Mouse (Mus musculus) midbrain, embryonic 10.5 days (tissue): ENCODE measurements around the gene Zfp235. TPM values are rescaled to one million over a fixed set of nuclear protein-coding genes. Genes with fewer than 3 reads are reported as not detected.

Experiments
- DNase-seq: peaks from one replicate; pipeline ENCODE4 v3.0.0-alpha.2; 2017; ENCODE audit warnings: low spot score
- H3K27ac ChIP-seq: fragments of 300-500 bp; sonication (generic); replicated peaks from 2 replicates; pipeline ENCODE4 v1.5.1; 2016; ENCODE audit warnings: mild to moderate bottlenecking
- H3K27me3 ChIP-seq: fragments of 300-500 bp; sonication (generic); 2 replicates; pipeline ENCODE4 v1.6.1; 2016; ENCODE audit warnings: low read depth, mild to moderate bottlenecking; ENCODE audit not compliant: poor library complexity, severe bottlenecking
- H3K36me3 ChIP-seq: fragments of 300-500 bp; sonication (generic); 2 replicates; pipeline ENCODE4 v1.6.1; 2016; ENCODE audit warnings: mild to moderate bottlenecking, moderate library complexity
- H3K4me1 ChIP-seq: fragments of 300-500 bp; sonication (generic); 2 replicates; pipeline ENCODE4 v1.6.1; 2016
- H3K4me3 ChIP-seq: fragments of 300-500 bp; sonication (generic); 2 replicates; pipeline ENCODE4 v1.5.1; 2016; ENCODE audit warnings: mild to moderate bottlenecking, moderate library complexity
- H3K9me3 ChIP-seq: fragments of 300-500 bp; sonication (generic); replicated peaks from 2 replicates; pipeline ENCODE4 v1.6.1; 2016; ENCODE audit warnings: mild to moderate bottlenecking
- WGBS: fragments of 180-500 bp; shearing (Covaris S2); methylation state at CpG from one replicate; pipeline ENCODE4 v1.1.7; 2016; 5-methylcytosine and 5-hydroxymethylcytosine counted together
- polyA plus RNA-seq: library from polyadenylated mRNA; unstranded; fragments of >200 nt; fragmentation: Nextera tagmentation; extraction: Ambion mirVana; gene quantifications from 2 replicates; pipeline ENCODE4 v1.2.1, GENCODE M21; 2016

Gene Zfp235
- polyA plus RNA-seq, result 14.0 and 14.9 TPM in 2 replicates

GRCm38 (mm10) chr7:24133996-24134828, at the start of gene Zfp235:
Gene Zfp235 (plus strand): TSS chr7:24134169.
- no peaks in the 10 kb centered on the region for H3K9me3 ChIP-seq
- H3K36me3 ChIP-seq, result peaks cover 35% of the 10 kb centered on the region
- peaks cover 15% of the 10 kb centered on the region for H3K4me1 ChIP-seq
- peak within 1 kb of the TSS; percentile 85 for H3K27ac ChIP-seq
- H3K4me3 ChIP-seq, result peak within 1 kb of the TSS; percentile 82
- peak; percentile 84 for DNase-seq
- WGBS, result 4% methylated on average over 32 of the region's 32 CpGs
- H3K27me3 ChIP-seq, result no peaks in the 10 kb centered on the region

- peaks cover 71% of the 10 kb centered on the region for H3K9me3 ChIP-seq
- no peaks in the 10 kb centered on the region for H3K27me3 ChIP-seq
These were observed 47.1 kb upstream of the Zfp235 start for GRCm38 (mm10) chr7:24086871-24087270.

GRCm38 (mm10) chr7:24087485-24088125, 46.4 kb upstream of the Zfp235 start:
- no peaks in the 10 kb centered on the region for H3K27me3 ChIP-seq
- peaks cover 12% of the 10 kb centered on the region for H3K4me1 ChIP-seq
- 94% methylated on average over 12 of the region's 12 CpGs for WGBS
- H3K36me3 ChIP-seq, result peaks cover 84% of the 10 kb centered on the region
- peaks cover 74% of the 10 kb centered on the region for H3K9me3 ChIP-seq
- DNase-seq, result no peak
- no peak overlapping the region for H3K27ac ChIP-seq
- H3K4me3 ChIP-seq, result no peak overlapping the region

More at GRCm38 (mm10) chr7:24086871-24087270, 47.1 kb upstream of the Zfp235 start:
- H3K27ac ChIP-seq, result no peak overlapping the region
- WGBS, result 91% methylated on average over 4 of the region's 4 CpGs
- H3K4me1 ChIP-seq, result peaks cover 15% of the 10 kb centered on the region
- no peak for DNase-seq
- H3K36me3 ChIP-seq, result peaks cover 80% of the 10 kb centered on the region
- H3K4me3 ChIP-seq, result no peak overlapping the region

GRCm38 (mm10) chr7:24104403-24104802, 29.6 kb upstream of the Zfp235 start:
- WGBS, result 94% methylated on average over 9 of the region's 9 CpGs

GRCm38 (mm10) chr7:24105144-24105703, 28.7 kb upstream of the Zfp235 start:
- no peaks in the 10 kb centered on the region for H3K27me3 ChIP-seq
- no peak overlapping the region for H3K27ac ChIP-seq
- peaks cover 96% of the 10 kb centered on the region for H3K36me3 ChIP-seq
- no peak overlapping the region for H3K4me3 ChIP-seq
- H3K4me1 ChIP-seq, result no peaks in the 10 kb centered on the region
- peak; percentile 28 for DNase-seq
- WGBS, result 96% methylated on average over 18 of the region's 18 CpGs
- peaks cover 99% of the 10 kb centered on the region for H3K9me3 ChIP-seq

More at GRCm38 (mm10) chr7:24104403-24104802, 29.6 kb upstream of the Zfp235 start:
- Histone ChIP-seq H3K4me3 (no peak overlapping the region), H3K27ac (no peak overlapping the region), H3K9me3 (peaks cover 100% of the 10 kb centered on the region), H3K27me3 (no peaks in the 10 kb centered on the region), H3K36me3 (peaks cover 100% of the 10 kb centered on the region), H3K4me1 (no peaks in the 10 kb centered on the region)
- no peak for DNase-seq

- peaks cover 9% of the 10 kb centered on the region for H3K4me1 ChIP-seq
- no peak overlapping the region for H3K4me3 ChIP-seq
- H3K27me3 ChIP-seq, result no peaks in the 10 kb centered on the region
- H3K36me3 ChIP-seq, result peaks cover 39% of the 10 kb centered on the region
- WGBS, result 95% methylated on average over 7 of the region's 7 CpGs
- H3K27ac ChIP-seq, result no peak overlapping the region
- DNase-seq, result no peak
- peaks cover 42% of the 10 kb centered on the region for H3K9me3 ChIP-seq
These were observed 23.1 kb upstream of the Zfp235 start for GRCm38 (mm10) chr7:24110839-24111238.

GRCm38 (mm10) chr7:24111772-24112155, 22.2 kb upstream of the Zfp235 start:
- peaks cover 30% of the 10 kb centered on the region for H3K36me3 ChIP-seq
- H3K4me1 ChIP-seq, result peaks cover 9% of the 10 kb centered on the region
- peak overlapping the region; percentile 75 for H3K27ac ChIP-seq
- H3K4me3 ChIP-seq, result peak overlapping the region; percentile 62
- no peak for DNase-seq
- 6% methylated on average over 9 of the region's 9 CpGs for WGBS
- no peaks in the 10 kb centered on the region for H3K27me3 ChIP-seq
- peaks cover 33% of the 10 kb centered on the region for H3K9me3 ChIP-seq

GRCm38 (mm10) chr7:24112156-24112856, 21.7 kb upstream of the Zfp235 start, which contains the start of gene Zfp112:
Gene Zfp112 (plus strand): TSS chr7:24112314.
- peaks cover 25% of the 10 kb centered on the region for H3K36me3 ChIP-seq
- WGBS, result 1% methylated on average over 23 of the region's 23 CpGs
- peak within 1 kb of the TSS; percentile 75 for H3K27ac ChIP-seq

GRCm38 (mm10) chr7:24113001-24113400, 21.0 kb upstream of the Zfp235 start:
- H3K4me1 ChIP-seq, result peaks cover 9% of the 10 kb centered on the region
- no peaks in the 10 kb centered on the region for H3K27me3 ChIP-seq
- peak overlapping the region; percentile 62 for H3K4me3 ChIP-seq
- H3K27ac ChIP-seq, result peak overlapping the region; percentile 75
- peaks cover 18% of the 10 kb centered on the region for H3K36me3 ChIP-seq
- peak; percentile 19 for DNase-seq
- WGBS, result 9% methylated on average over 12 of the region's 12 CpGs
- H3K9me3 ChIP-seq, result peaks cover 21% of the 10 kb centered on the region

More at GRCm38 (mm10) chr7:24112156-24112856, 21.7 kb upstream of the Zfp235 start, which contains the start of gene Zfp112:
- H3K27me3 ChIP-seq, result no peaks in the 10 kb centered on the region
- H3K4me1 ChIP-seq, result peaks cover 9% of the 10 kb centered on the region
- H3K4me3 ChIP-seq, result peak within 1 kb of the TSS; percentile 62
- peaks cover 28% of the 10 kb centered on the region for H3K9me3 ChIP-seq
- peak; percentile 90 for DNase-seq

GRCm38 (mm10) chr7:24116655-24117054, 17.3 kb upstream of the Zfp235 start:
- H3K27ac ChIP-seq, result no peak overlapping the region
- no peaks in the 10 kb centered on the region for H3K36me3 ChIP-seq
- H3K9me3 ChIP-seq, result no peaks in the 10 kb centered on the region
- no peaks in the 10 kb centered on the region for H3K27me3 ChIP-seq
- H3K4me3 ChIP-seq, result no peak overlapping the region
- WGBS, result 77% methylated on average over 4 of the region's 4 CpGs
- DNase-seq, result no peak
- H3K4me1 ChIP-seq, result peaks cover 9% of the 10 kb centered on the region

GRCm38 (mm10) chr7:24133425-24133995, 459 bp upstream of the Zfp235 start:
- no peaks in the 10 kb centered on the region for H3K27me3 ChIP-seq
- 19% methylated on average over 6 of the region's 6 CpGs for WGBS
- H3K4me1 ChIP-seq, result peaks cover 15% of the 10 kb centered on the region
- H3K9me3 ChIP-seq, result no peaks in the 10 kb centered on the region
- peaks cover 28% of the 10 kb centered on the region for H3K36me3 ChIP-seq
- H3K27ac ChIP-seq, result peak overlapping the region; percentile 85
- peak overlapping the region; percentile 82 for H3K4me3 ChIP-seq
- no peak for DNase-seq

- no peak overlapping the region for H3K27ac ChIP-seq
- no peaks in the 10 kb centered on the region for H3K27me3 ChIP-seq
- peaks cover 51% of the 10 kb centered on the region for H3K36me3 ChIP-seq
- WGBS, result 93% methylated on average over 6 of the region's 6 CpGs
- no peaks in the 10 kb centered on the region for H3K4me1 ChIP-seq
- peaks cover 23% of the 10 kb centered on the region for H3K9me3 ChIP-seq
- no peak for DNase-seq
- H3K4me3 ChIP-seq, result no peak overlapping the region
These were observed 8.6 kb downstream of the Zfp235 start for GRCm38 (mm10) chr7:24142566-24142965.
